8 mouse cellular contexts compared by ENCODE assay signal in genomic region chrX:134599922-134600565, GRCm38 (mm10). TPM values are rescaled to one million over a fixed set of nuclear protein-coding genes. Genes with fewer than 3 reads are reported as not detected.
DNase-seq lines count a peak whose midpoint lies in the region; ATAC-seq and TF ChIP-seq lines count a peak whose summit lies in the region.

No protein-coding gene starts in this region.

- no peak for DNase-seq in kidney, adult 2 months
- no peak for DNase-seq in kidney, postnatal 10 days
- DNase-seq in spleen, postnatal 4 days (ENCODE audit: low spot score in 2 of 2): no peak
- DNase-seq in left cerebral cortex, adult 11 months (ENCODE audit: low spot score): no peak
- DNase-seq in frontal cortex, postnatal 14 days (ENCODE audit: low spot score in 2 of 2): no peak

- H3K27me3 ChIP-seq in kidney, adult 2 months (replicated peaks; ENCODE audit: control insufficient read depth, insufficient read depth, low read length): no peaks in the 10 kb centered on the region
- H3K27me3 ChIP-seq in hindbrain, embryonic 15.5 days: no peaks in the 10 kb centered on the region
- no peaks in the 10 kb centered on the region for H3K27me3 ChIP-seq in midbrain, embryonic 15.5 days (replicated peaks)

- TF ChIP-seq CTCF in kidney, adult 2 months (conservative IDR thresholded peaks at IDR 0.05; ENCODE audit: insufficient read depth, insufficient read length, low read depth, low read length): no peak
- TF ChIP-seq CTCF in bone marrow, adult 2 months (IDR thresholded peaks at IDR 0.05; ENCODE audit: control insufficient read depth, insufficient read depth, low read length): no peak

- no peaks in the 10 kb centered on the region for H3K36me3 ChIP-seq in kidney, adult 2 months (ENCODE audit: control insufficient read depth, insufficient read depth, low read length)
- no peaks in the 10 kb centered on the region for H3K36me3 ChIP-seq in hindbrain, embryonic 15.5 days
- no peaks in the 10 kb centered on the region for H3K36me3 ChIP-seq in midbrain, embryonic 15.5 days (replicated peaks)

- H3K4me1 ChIP-seq in kidney, adult 2 months (ENCODE audit: control insufficient read depth, insufficient read depth, low read length): no peaks in the 10 kb centered on the region
- no peaks in the 10 kb centered on the region; the same call in 1 of the 2 replicates for H3K4me1 ChIP-seq in bone marrow, adult 2 months (ENCODE audit: control insufficient read depth, insufficient read depth, low read length)
- H3K4me1 ChIP-seq in hindbrain, embryonic 15.5 days (replicated peaks): peaks cover 17% of the 10 kb centered on the region; the same call in 1 of the 2 replicates
- H3K4me1 ChIP-seq in midbrain, embryonic 15.5 days: peaks cover 14% of the 10 kb centered on the region

- peak overlapping the region; percentile 44 for H3K9ac ChIP-seq in hindbrain, embryonic 15.5 days
- H3K9ac ChIP-seq in midbrain, embryonic 15.5 days: peak overlapping the region; percentile 40

- peak overlapping the region; percentile 58 for H3K4me2 ChIP-seq in hindbrain, embryonic 15.5 days
- H3K4me2 ChIP-seq in midbrain, embryonic 15.5 days: peak overlapping the region; percentile 53

- H3K27ac ChIP-seq in kidney, adult 2 months (ENCODE audit: insufficient read depth, low read depth, low read length): no peak overlapping the region
- H3K27ac ChIP-seq in bone marrow, adult 2 months (ENCODE audit: control insufficient read depth, insufficient read depth, low read depth, low read length, poor library complexity): peak overlapping the region; percentile 78
- peak overlapping the region; percentile 78 for H3K27ac ChIP-seq in hindbrain, embryonic 15.5 days (replicated peaks)
- H3K27ac ChIP-seq in midbrain, embryonic 15.5 days: peak overlapping the region; percentile 79

- no peak for ATAC-seq in hindbrain, embryonic 15.5 days (ENCODE audit: low FRiP score, low read depth)
- ATAC-seq in midbrain, embryonic 15.5 days (replicated peaks): peak; percentile 7; the same call in 1 of the 2 replicates

- no peak for TF ChIP-seq POLR2A in kidney, adult 2 months (IDR thresholded peaks at IDR 0.05; ENCODE audit: low read depth, low read length)
- TF ChIP-seq POLR2A in bone marrow, adult 2 months (IDR thresholded peaks at IDR 0.05; ENCODE audit: borderline replicate concordance, control insufficient read depth, low read depth, low read length): no peak

- 2% methylated on average over 10 of the region's 10 CpGs for WGBS in kidney, adult 2 months
- WGBS in bone marrow, adult 2 months: 25% methylated on average over 10 of the region's 10 CpGs
- 33% methylated on average over 10 of the region's 10 CpGs for WGBS in hindbrain, embryonic 15.5 days
- WGBS in midbrain, embryonic 15.5 days: 33% methylated on average over 10 of the region's 10 CpGs

- no peaks in the 10 kb centered on the region for H3K9me3 ChIP-seq in hindbrain, embryonic 15.5 days
- H3K9me3 ChIP-seq in midbrain, embryonic 15.5 days: no peaks in the 10 kb centered on the region

- peak overlapping the region; percentile 66 for H3K4me3 ChIP-seq in kidney, adult 2 months (ENCODE audit: insufficient read depth, low read depth, low read length)
- H3K4me3 ChIP-seq in bone marrow, adult 2 months (replicated peaks; ENCODE audit: control insufficient read depth, low read depth, low read length): peak overlapping the region; percentile 86
- H3K4me3 ChIP-seq in hindbrain, embryonic 15.5 days: peak overlapping the region; percentile 55
- H3K4me3 ChIP-seq in midbrain, embryonic 15.5 days: peak overlapping the region; percentile 53

RNA-seq across cellular contexts. Expression of gene Gla, which starts 0.9 kb away (rescaled TPM):
- polyA plus RNA-seq in kidney, adult 2 months (2012; rRNA removed): 2.0 and 2.7 TPM in 2 replicates
- 1.5 and 6.8 TPM in 2 replicates for polyA plus RNA-seq in bone marrow, adult 2 months (2011; ENCODE audit: insufficient read depth, insufficient read length, low replicate concordance, missing spikeins)
- 3.1 and 5.0 TPM in 2 replicates for polyA plus RNA-seq in hindbrain, embryonic 15.5 days (2015; fragmentation: Nextera tagmentation; extraction: Ambion mirVana)
- polyA plus RNA-seq in midbrain, embryonic 15.5 days (2015; fragmentation: Nextera tagmentation; extraction: Ambion mirVana): 3.7 and 6.2 TPM in 2 replicates

RNA-seq across cellular contexts. Expression of gene Hnrnph2, which starts 0.9 kb away (rescaled TPM):
- polyA plus RNA-seq in kidney, adult 2 months (2012; rRNA removed): 11.8 and 20.5 TPM in 2 replicates
- 50.4 and 53.5 TPM in 2 replicates for polyA plus RNA-seq in bone marrow, adult 2 months (2011; ENCODE audit: insufficient read depth, insufficient read length, low replicate concordance, missing spikeins)
- 139 and 141 TPM in 2 replicates for polyA plus RNA-seq in hindbrain, embryonic 15.5 days (2015; fragmentation: Nextera tagmentation; extraction: Ambion mirVana)
- 145 and 146 TPM in 2 replicates for polyA plus RNA-seq in midbrain, embryonic 15.5 days (2015; fragmentation: Nextera tagmentation; extraction: Ambion mirVana)

RNA-seq across cellular contexts. Expression of gene Rpl36a, which starts 14.6 kb away (rescaled TPM):
- 142 and 219 TPM in 2 replicates for polyA plus RNA-seq in kidney, adult 2 months (2012; rRNA removed)
- 431 and 606 TPM in 2 replicates for polyA plus RNA-seq in bone marrow, adult 2 months (2011; ENCODE audit: insufficient read depth, insufficient read length, low replicate concordance, missing spikeins)
- 159 and 198 TPM in 2 replicates for polyA plus RNA-seq in hindbrain, embryonic 15.5 days (2015; fragmentation: Nextera tagmentation; extraction: Ambion mirVana)
- polyA plus RNA-seq in midbrain, embryonic 15.5 days (2015; fragmentation: Nextera tagmentation; extraction: Ambion mirVana): 155 and 158 TPM in 2 replicates

RNA-seq across cellular contexts. Expression of gene Btk, which starts 16.7 kb away (rescaled TPM):
- polyA plus RNA-seq in kidney, adult 2 months (2012; rRNA removed): 0.29 and 0.70 TPM in 2 replicates
- 43.9 and 79.4 TPM in 2 replicates for polyA plus RNA-seq in bone marrow, adult 2 months (2011; ENCODE audit: insufficient read depth, insufficient read length, low replicate concordance, missing spikeins)
- polyA plus RNA-seq in hindbrain, embryonic 15.5 days (2015; fragmentation: Nextera tagmentation; extraction: Ambion mirVana): 0.47 and 0.51 TPM in 2 replicates
- polyA plus RNA-seq in midbrain, embryonic 15.5 days (2015; fragmentation: Nextera tagmentation; extraction: Ambion mirVana): 0.75 and 0.77 TPM in 2 replicates

RNA-seq across cellular contexts. Expression of gene Timm8a1, which starts 58.4 kb away (rescaled TPM):
- polyA plus RNA-seq in kidney, adult 2 months (2012; rRNA removed): 2.5 and 4.9 TPM in 2 replicates
- polyA plus RNA-seq in bone marrow, adult 2 months (2011; ENCODE audit: insufficient read depth, insufficient read length, low replicate concordance, missing spikeins): 11.6 and 28.4 TPM in 2 replicates
- 44.1 and 47.7 TPM in 2 replicates for polyA plus RNA-seq in hindbrain, embryonic 15.5 days (2015; fragmentation: Nextera tagmentation; extraction: Ambion mirVana)
- polyA plus RNA-seq in midbrain, embryonic 15.5 days (2015; fragmentation: Nextera tagmentation; extraction: Ambion mirVana): 37.8 and 38.1 TPM in 2 replicates
